Mouse (Mus musculus) liver, embryonic 14.5 days (tissue): ENCODE results near the gene Gcnt4.
"Not testable (repeated sequence)": the region's sequence is repeated elsewhere in the genome, so short reads cannot be mapped to it uniquely, and the experiment has no call there.

Experiments used
- CTCF ChIP-seq: IDR thresholded peaks from 2 replicates; pipeline ENCODE4 v1.5.1; 2016; ENCODE audit warnings: antibody characterized with exemption, low read depth, control low read depth
- EP300 ChIP-seq: IDR thresholded peaks from 2 replicates; pipeline ENCODE4 v1.6.1; 2016; ENCODE audit warnings: antibody characterized with exemption, low read depth

DNA sequence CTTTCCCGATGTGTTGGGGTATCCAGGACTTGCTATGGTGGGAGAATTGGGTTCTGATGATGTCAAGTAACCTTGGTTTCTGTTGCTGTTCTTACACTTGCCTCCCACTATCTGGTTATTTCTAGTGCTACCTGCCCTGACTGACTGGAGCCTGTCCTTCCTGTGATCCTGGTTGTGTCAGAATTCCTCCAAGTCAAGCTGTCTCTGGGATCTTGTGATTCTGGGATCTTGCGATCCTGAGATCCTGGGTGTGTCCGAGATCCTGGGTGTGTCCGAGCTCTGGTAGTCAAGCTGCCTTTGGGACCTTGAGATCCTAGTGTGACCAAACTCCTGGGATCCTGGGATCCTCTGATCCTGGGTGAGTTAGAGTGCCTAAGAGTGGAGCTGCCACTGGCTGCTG lies 1.4 kb upstream of the Gcnt4 start:
- TF ChIP-seq CTCF, EP300: not testable (repeated sequence)
